Mouse (Mus musculus): ENCODE data around the gene Srebf2.

GRCm38 (mm10) chr15:82221104-82221860 lies 74.3 kb downstream of the Srebf2 start:
- TF ChIP-seq CTCF (IDR thresholded peaks at IDR 0.05; ENCODE audit: extremely low read depth, insufficient read length, insufficient replicate concordance, low read depth, low read length) (no peak), POLR2A (IDR thresholded peaks at IDR 0.05; ENCODE audit: low read depth, low read length) (no peak)
